Mouse (Mus musculus) layer of hippocampus, postnatal 25 days (tissue): ENCODE results near the gene Rexo2. TPM values are rescaled to one million over a fixed set of nuclear protein-coding genes. Genes with fewer than 3 reads are reported as not detected.
"Not testable (repeated sequence)": the region's sequence is repeated elsewhere in the genome, so short reads cannot be mapped to it uniquely, and the experiment has no call there.

ENCODE experiments used
- DNase-seq, 2 experiments: peaks; one replicate each; pipeline ENCODE4 v3.0.0; 2022; ENCODE audit warnings: mixed read lengths in 2 of 2, low spot score in 1 of 2; ENCODE audit errors: extremely low spot score in 1 of 2
- total RNA-seq, 2 experiments: library from RNA; stranded (reverse); gene quantifications; 2 replicates each; pipeline ENCODE4 v1.2.3; 2021

Rexo2 gene
- total RNA-seq, 2 experiments from 2014 or later: 89.7 to 95.9 TPM

DNA sequence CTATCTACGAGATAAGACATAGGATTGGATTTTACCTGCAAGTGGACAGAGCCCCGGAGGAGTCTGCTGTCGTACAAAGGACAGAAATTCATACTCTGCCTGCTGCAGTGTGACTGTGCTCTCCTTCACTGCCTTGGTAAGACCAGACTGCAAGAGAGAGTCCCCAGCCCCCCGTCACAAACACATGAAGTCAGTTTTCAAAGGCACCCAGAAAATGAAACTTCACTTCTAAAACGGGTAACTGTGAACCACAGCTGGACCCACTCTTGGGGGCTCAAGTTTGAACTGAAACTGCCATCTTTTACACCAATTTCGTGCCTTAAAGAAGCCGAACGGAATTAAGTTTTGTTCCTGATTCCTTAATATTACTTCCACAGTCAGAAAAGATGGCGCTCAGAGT is 6.1 kb downstream of the Rexo2 start:
- DNase-seq: no peak

- DNase-seq: no peak
Measured at GRCm38 (mm10) chr9:48473131-48473530, 7.3 kb downstream of the Rexo2 start.

DNA sequence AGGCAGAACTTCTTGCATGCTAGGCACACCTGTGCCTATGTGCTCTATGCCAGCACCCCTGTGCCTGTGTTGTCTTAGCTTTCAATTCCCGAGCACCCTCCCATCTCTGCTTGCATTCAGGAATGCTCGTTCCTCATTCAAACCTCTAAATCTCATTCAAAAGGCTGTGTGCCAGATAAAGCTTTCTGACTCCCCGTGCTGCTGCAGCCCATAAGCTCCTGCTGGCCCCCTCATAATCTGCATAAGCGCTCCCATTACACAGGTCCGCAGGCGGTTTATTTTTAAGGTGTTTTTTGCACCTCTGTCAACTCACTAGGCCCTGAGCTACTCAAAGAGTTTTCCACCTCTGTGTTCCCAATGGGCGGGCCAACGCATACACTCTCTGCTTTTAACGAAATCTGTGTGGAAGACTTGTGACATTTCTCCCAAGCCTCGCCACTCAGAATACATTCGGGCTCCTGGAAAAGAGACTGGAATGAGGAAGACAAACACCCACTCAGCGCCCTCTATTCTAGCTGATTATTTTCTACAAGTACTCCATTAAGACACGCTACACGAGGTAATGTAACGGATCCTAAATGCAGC is 7.9 kb downstream of the Rexo2 start:
- no peak for DNase-seq

DNA sequence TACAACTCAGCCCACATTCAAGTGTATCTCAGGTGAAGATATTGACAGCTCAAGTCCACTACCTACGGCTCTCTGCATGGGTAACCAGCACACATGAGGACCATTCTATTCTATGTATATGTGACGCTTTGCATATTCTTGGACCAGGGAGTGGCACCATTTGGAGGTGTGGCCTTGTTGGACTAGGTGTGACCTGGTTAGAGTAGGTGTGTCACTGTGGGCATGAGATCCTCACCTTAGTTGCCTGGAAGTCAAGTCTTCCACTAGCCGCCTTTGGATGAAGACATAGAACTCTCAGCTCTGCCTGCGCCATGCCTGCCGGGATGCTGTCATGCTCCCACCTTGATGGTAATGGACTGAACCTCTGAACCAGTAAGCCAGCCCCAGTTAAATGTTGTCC is 13.0 kb downstream of the Rexo2 start:
- DNase-seq: not testable (repeated sequence)

GRCm38 (mm10) chr9:48466804-48467203 is 13.6 kb downstream of the Rexo2 start:
- peak; percentile 29 to 77 for DNase-seq

DNA sequence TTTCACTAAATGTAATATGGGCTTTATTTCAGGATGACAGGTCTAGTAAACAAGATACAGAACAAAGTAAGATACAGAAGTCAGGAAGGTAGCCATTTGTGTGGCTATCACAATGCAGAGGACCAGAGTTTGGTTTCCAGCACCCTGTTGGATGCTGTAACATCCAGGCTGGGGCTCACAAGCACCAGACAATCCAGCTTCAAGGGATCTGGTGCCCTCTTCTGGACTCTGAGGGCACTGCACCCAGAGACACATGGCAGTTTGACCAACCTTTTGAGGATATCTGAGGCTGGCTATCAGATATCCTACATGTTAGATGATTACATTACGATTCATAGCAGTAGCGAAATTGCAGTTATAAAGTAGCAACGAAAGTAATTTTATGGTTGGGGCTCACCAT is 14.8 kb downstream of the Rexo2 start:
- no peak for DNase-seq

- DNase-seq: no peak
Measured at GRCm38 (mm10) chr9:48461545-48461944, 18.9 kb downstream of the Rexo2 start.

DNA sequence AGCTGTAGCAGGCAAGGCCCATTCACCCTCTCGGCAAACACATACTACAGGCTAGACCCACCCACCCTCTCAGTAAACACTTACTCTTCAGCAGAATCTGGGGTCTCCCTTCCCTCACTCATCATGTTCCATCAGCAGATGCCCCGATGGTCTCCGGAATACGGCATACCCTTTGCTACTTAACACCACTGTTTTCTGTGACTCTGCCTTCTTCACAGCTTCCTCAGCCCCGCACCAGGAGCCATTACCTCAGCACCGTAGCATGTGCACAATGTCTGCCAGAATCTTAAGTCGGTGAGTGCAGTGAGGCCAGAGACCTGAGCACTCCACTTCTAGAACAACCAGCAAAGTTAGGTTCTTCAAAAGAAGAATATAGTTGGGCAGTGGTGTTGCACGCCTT is 19.7 kb downstream of the Rexo2 start:
- no peak for DNase-seq

DNA sequence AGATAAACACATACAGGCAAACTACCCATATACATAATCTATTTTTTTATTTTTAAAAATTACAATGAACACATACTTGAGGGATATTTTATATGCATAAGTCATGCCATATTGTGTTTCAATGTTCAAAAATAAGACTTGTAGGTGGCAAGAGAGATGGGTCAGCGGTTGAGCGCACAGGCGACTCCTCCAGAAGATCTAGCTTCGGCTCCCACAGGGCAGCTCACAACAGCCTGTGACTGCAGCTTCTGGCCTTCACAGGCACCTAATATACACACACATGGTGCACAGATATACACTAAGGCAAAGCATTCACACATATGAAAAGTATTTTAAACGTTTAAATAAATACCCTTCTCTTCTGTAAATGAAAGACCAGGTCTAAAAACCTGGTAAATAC is 21.0 kb downstream of the Rexo2 start:
- no peak for DNase-seq

DNA sequence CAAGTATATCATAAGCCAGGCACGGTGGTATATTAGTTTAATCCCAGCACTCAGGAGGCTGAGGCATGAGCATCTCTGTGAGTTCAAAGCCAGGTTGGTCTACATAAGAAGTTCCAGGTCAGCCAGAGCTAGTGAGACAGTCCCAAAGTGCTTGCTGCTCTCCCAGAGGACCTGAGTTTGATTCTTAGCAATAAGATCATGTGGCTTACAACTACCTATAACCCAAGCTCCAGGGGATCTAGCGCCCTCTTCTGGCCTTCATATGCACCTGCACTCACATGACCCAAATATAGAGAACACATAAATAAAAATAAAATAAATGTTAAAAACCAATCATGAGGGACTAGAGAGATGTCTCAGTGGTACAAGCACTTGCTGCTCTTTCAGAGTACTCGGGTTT is 21.5 kb downstream of the Rexo2 start:
- DNase-seq: no peak

DNA sequence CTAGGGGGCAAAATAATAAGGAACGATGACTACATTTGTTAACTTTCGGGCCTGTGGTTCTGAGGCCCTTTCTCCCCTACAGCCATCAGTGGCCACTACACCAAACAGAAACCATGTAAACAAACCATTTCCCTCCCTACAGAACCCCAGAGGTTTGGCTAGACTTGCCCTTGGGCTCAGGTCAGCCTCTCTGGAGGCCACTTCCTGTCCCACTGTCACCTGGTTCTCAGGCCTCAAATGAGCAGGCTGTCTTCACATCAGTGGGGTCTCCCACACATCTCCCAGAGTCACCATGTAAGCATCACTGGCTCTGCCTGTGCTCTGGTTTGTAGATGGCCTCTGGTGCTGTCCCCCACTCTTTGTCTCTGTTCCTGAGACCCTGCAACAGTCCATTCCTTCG is 24.5 kb downstream of the Rexo2 start:
- DNase-seq: no peak

- DNase-seq: no peak
Measured at GRCm38 (mm10) chr9:48450066-48450465, 30.4 kb downstream of the Rexo2 start.

GRCm38 (mm10) chr9:48447783-48448209 is 32.6 kb downstream of the Rexo2 start:
- DNase-seq: peak in 1 of 2 experiments; percentile 14

DNA sequence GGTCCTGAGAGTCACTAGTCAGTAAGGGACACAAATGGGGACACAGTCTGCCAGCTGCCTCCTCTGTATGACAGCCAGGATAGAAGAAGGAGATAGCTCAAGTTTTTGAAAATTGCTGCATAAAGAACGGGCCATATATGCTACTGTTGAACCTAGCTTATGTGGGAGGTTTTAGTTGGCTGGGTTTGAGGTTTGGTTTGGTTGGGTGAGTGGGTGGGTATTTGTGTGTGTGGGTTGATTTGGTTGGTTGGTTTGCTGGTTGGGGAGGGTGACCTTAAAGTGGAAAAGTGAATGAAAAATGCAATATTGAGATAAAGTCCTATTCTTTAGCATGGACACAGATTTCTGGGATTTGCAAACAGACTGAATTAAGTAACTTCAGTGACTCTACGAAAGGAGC is 35.6 kb downstream of the Rexo2 start:
- no peak for DNase-seq

- DNase-seq: no peak
Measured at GRCm38 (mm10) chr9:48443873-48444272, 36.5 kb downstream of the Rexo2 start.

GRCm38 (mm10) chr9:48432449-48432848 is 48.0 kb downstream of the Rexo2 start:
- DNase-seq: no peak

DNA sequence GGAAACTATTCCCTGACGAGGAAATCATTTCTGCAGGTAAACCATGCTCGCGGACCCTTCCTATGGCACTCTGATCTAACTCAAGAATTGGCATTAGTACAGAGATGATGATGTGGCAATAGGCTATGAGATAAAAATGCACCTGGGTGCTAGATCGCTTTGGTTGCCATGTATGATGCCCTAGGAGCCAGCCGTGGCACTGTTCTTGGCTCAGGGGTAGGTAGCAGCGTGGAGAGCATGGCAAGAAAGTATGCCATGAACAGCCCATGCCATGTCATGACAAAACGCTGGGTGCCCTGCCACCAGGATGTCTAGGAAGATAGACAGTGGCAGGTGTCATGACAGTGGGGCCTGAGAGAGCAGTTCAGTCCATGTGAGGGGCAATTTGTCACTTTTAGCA is 53.2 kb downstream of the Rexo2 start:
- no peak for DNase-seq

DNA sequence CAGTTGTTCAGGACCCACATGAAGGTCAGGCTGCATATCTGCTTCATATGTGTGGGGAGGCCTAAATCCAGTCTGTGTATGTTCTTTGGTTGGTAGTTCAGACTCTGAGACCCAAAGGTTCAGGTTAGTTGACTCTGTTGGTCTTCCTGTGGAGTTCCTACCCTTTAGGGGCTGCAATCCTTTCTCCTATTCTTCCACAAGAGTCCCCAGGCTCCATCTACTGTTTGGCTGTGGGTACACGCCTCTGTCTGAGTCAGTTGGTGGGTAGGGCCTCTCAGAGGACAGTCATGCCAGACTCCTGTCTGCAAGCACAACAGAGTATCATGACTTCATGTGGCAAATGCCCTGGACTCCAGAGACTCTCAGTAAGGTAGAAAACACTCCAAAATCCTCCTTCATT is 57.2 kb downstream of the Rexo2 start:
- DNase-seq: no peak

- DNase-seq: no peak
Measured at GRCm38 (mm10) chr9:48422382-48422781, 58.0 kb downstream of the Rexo2 start.

- no peak for DNase-seq
Measured at GRCm38 (mm10) chr9:48421561-48421960, 58.9 kb downstream of the Rexo2 start.

- no peak for DNase-seq
Measured at GRCm38 (mm10) chr9:48421029-48421428, 59.4 kb downstream of the Rexo2 start.

DNA sequence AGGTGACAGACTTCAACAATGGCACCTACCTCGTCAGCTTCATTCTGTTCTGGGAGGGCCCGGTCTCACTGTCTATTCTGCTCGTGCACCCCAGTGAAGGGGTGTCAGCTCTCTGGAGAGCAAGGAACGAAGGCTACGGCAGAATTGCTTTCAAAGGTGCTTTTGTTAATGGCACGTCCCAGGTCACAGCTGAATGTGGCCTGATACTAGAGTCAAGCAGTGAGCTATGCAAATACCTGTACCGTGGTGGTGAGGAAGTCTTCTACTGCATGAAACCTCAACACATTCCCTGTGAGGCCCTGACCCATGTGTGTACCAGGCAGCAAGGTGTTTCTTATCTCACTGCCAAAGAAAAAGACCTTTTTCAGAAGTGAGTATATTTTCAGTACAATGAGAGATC is 60.0 kb downstream of the Rexo2 start:
- DNase-seq: no peak

DNA sequence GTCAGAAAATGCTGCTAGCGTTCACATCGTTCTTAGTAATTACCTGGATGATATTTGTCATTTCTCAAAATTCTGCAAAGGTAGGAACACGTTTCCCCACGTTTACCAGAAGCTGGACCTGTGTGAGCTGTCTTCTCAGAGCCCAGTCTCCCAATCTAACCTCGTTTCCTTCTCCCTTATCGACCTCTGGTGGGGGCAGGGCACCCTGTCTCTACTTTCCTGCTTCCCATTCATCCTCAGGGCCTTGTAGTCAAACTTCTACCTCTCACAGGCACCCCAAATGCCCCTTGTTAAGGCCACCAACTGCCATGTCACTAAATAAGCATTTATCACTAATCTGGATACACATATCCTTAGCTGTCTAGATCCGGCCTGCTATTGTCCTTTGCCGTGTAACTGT is 61.6 kb downstream of the Rexo2 start:
- DNase-seq: no peak
